Mouse (Mus musculus) bone marrow macrophage, adult 2 months (primary cell): Measurements from ENCODE around the gene Lrrc59. TPM values are rescaled to one million over a fixed set of nuclear protein-coding genes. Genes with fewer than 3 reads are reported as not detected.

Experiments used
- H3K27ac ChIP-seq: 2 replicates; pipeline ENCODE4 v1.5.1; 2012; ENCODE audit warnings: low read depth, low read length; ENCODE audit not compliant: insufficient read depth
- H3K4me1 ChIP-seq: 2 replicates; pipeline ENCODE4 v1.6.1; 2012; ENCODE audit warnings: low read length; ENCODE audit not compliant: control insufficient read depth, insufficient read depth
- H3K4me3 ChIP-seq: 2 replicates; pipeline ENCODE4 v1.5.1; 2012; ENCODE audit warnings: mild to moderate bottlenecking, low read length, moderate library complexity; ENCODE audit not compliant: insufficient read depth
- CTCF ChIP-seq: IDR thresholded peaks from 2 replicates; pipeline ENCODE4 v1.5.1; 2012; ENCODE audit warnings: low read depth, mild to moderate bottlenecking, low read length, moderate library complexity
- POLR2A ChIP-seq: IDR thresholded peaks from 2 replicates; pipeline ENCODE4 v1.6.1; 2012; ENCODE audit warnings: mild to moderate bottlenecking, low read depth, low read length, borderline replicate concordance
- polyA plus RNA-seq: library from polyadenylated mRNA; stranded (reverse); fragments of >200 nt; gene quantifications from 2 replicates; pipeline ENCODE4 v1.2.4, GENCODE M21; 2012; ENCODE audit not compliant: missing spikeins, insufficient read depth, insufficient read length

Gene Lrrc59
- polyA plus RNA-seq, 1 experiment, result 57.6 TPM

DNA sequence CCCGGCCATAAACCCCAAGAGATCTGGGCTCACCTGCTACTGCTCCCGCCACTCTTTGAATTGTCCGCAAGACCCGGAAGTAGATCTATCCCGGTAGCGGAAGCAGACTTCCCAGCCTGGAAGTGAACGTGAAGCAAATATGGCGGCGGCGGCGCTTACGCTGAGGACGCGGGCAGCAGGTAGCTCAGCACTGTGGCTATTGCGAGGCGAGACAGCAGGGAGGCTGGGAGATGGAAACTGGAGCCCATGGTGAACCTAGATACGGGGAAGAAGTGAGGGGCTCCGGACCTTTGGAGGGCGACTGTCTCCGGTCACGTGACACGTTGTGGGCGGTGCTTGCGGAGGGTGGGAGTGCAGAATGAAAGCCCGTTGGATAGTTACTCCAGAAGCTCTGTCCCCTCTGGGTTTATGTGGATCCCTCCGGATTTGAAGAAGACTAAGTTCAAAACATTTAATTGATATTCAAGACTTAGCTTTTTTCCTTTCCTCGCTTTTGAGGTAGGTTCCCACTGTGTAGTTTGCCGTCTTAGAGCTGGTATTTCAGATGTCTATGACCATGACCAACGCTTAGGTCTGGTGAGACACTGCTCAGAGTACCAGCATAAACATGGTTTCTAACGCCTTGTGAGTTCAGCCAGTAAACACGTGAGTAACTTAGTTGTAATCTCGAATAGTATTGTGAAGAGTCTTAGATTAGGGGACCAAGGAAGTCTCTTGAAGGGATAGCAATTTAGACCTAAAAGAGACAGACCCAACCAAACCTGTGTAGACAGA, 24.3 kb downstream of the Lrrc59 start, which contains the start of the genes Mrpl27 and Eme1:
Mrpl27 (plus strand) TSS at position 105 of the 774 bp plus-strand sequence.
Eme1 (minus strand) TSS at position 302 of the 774 bp plus-strand sequence.
- Histone ChIP-seq H3K4me1 (peaks cover 5% of the 10 kb centered on the region), H3K27ac (peak within 1 kb of the TSS; percentile 71), H3K4me3 (peak within 1 kb of the TSS; percentile 73)
- TF ChIP-seq POLR2A, result no peak
- TF ChIP-seq CTCF, result no peak

DNA sequence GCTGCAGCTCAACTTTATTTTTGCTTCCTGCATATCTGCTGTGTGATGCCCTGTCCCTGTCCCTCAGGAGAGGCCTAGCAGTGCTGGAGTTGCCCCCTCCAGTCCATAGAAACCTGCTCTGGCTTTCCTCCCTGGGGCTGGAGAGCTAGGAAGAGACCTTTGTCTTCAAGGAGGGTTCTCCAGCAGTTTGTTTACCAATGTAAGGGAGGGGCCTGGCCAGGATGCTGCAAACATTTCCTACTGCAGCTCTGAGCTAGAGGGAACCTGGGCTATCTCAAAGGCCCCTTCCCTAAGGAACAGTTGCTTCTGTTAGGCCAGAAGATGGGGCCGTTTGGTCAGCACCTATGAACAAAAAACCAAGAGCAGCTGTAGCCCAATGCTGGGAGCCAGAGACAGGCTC, 31.8 kb downstream of the Lrrc59 start:
- no peak overlapping the region for H3K27ac ChIP-seq
- H3K4me3 ChIP-seq, result no peak overlapping the region
- H3K4me1 ChIP-seq, result no peaks in the 10 kb centered on the region
- TF ChIP-seq CTCF (no peak), POLR2A (no peak)

DNA sequence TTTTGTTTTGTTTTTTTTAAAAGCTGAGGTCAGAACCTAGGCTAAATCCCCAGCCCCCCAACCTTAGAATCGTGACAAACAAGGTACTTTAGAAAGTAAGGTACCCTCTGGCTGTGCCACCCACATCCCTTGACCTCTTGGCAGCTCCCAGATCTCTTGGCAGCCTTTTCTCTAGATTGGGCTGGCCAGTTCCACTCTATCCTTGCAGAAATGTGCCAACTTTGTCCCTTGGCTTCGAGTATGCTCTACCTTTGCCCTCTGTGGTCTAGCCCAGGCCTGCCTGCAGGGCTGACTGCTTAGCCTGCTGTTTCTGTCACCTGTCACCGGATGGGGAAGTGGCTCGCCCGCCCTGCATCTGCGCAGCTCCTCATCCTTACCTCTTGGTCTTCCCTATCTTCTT, 35.7 kb downstream of the Lrrc59 start:
- TF ChIP-seq POLR2A, result no peak
- TF ChIP-seq CTCF, result no peak
- no peak overlapping the region for H3K4me3 ChIP-seq
- H3K4me1 ChIP-seq, result no peaks in the 10 kb centered on the region
- H3K27ac ChIP-seq, result no peak overlapping the region

DNA sequence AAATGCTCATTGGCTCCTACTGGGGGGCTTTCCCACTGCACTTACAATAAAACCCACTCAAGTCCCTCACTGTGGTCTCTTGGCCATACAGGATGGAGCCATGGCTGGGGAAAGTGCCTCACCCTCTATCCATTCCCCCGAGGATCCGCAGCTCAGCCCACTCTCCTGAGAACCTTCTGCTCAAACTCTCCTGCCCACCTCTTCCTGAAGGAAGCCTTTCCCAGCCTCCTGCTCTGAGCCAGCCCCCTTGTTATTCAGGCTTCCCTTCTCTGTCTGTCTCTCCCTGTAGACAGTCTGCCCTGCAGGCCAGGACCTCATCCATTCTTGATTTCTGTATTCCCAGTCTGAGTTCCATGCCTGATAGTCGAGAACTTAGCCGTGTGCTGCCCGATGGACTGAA, 45.4 kb downstream of the Lrrc59 start:
- TF ChIP-seq POLR2A (no peak), CTCF (no peak)
- no peak overlapping the region for H3K4me3 ChIP-seq
- H3K27ac ChIP-seq, result no peak overlapping the region
- peaks cover 31% of the 10 kb centered on the region for H3K4me1 ChIP-seq

DNA sequence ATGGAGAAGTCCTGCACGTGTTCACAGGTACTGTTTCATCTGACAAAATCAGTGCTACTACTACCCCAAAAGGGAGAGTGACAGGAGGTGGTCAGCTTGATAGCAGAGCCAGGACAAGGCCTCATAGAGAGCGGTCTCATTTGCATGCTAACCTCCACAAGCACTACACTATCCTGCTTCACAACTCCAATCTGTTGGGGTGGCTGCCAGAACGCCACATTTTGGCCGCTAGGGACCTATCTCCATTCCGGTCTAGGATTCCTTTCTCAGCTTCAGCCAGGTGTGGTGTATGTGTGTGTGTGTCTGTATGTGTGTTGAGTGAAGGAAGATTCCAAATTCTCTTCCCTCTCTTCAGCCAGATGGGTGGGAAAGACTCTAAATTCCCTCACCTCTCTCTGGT, 45.9 kb downstream of the Lrrc59 start:
- H3K4me1 ChIP-seq, result peaks cover 31% of the 10 kb centered on the region
- no peak overlapping the region; the same call in 1 of the 2 replicates for H3K4me3 ChIP-seq
- H3K27ac ChIP-seq, result no peak overlapping the region
- TF ChIP-seq POLR2A, result no peak
- no peak for TF ChIP-seq CTCF

DNA sequence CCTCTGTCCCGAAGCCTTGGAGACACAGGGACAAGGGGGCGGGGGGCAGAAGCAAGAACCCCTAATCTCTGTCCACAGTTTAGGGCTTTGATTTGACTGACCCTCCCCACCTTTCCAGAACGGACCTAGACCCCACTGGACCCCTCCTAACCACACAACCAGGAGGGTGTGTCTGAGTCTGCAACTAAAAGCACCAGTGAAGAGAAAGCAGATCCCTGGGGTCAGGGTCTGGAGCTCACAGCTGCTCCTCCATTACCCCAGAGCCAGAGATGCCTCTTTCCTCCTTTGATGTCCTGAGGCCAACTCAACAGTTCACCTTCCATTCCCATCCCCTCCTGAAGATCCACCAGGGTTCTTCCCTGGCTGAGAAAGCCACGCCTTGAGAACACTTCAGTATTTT, 46.7 kb downstream of the Lrrc59 start:
- peak overlapping the region; percentile 91 for H3K4me3 ChIP-seq
- H3K27ac ChIP-seq, result no peak overlapping the region
- H3K4me1 ChIP-seq, result peaks cover 35% of the 10 kb centered on the region
- TF ChIP-seq CTCF (no peak), POLR2A (no peak)

DNA sequence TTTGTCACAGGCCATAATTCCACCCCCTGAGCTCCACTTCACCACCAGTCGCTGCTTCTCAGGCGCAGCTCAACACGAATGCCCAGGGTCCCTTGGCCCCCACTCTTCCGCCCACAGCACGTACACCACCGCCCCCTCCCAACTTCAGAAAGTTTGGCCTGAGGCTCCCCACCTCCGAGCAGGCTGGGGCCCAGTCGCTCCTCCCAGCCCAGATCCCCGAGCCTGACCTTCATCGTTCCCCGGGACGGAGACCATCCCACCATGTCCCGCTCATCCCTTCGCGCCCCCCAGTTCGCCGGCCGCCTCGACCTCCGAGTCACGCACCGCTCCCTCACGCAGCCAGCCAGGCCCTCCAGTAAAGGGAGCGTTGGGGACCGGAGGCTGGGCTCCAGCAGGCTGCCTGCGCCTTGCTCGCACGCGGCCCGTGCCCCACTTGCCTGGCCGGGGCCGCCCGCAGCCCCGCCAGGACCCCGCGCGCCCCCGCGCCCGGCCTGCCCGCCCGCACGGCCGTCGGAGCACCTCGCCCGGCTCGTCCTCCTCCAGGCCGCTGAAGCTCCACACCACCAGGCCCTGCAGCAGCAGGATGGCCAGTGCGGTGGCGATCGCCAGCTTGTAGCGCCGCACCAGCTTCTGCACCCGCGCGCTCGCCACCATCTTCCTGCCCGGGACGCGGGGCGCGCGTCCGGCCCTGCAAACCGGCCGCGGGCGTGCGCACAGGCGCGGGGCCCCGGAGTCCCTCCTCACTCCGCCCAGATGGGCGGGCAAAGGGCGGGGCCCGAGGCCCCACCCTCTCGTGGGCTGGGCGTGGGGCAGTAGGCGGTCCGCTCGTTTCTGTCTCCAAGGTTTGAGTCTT, 47.4 kb downstream of the Lrrc59 start, which contains the start of gene Xylt2:
Xylt2 (minus strand) TSS at position 762 of the 853 bp plus-strand sequence.
- peak within 1 kb of the TSS; percentile 40 for H3K27ac ChIP-seq
- peaks cover 40% of the 10 kb centered on the region for H3K4me1 ChIP-seq

DNA sequence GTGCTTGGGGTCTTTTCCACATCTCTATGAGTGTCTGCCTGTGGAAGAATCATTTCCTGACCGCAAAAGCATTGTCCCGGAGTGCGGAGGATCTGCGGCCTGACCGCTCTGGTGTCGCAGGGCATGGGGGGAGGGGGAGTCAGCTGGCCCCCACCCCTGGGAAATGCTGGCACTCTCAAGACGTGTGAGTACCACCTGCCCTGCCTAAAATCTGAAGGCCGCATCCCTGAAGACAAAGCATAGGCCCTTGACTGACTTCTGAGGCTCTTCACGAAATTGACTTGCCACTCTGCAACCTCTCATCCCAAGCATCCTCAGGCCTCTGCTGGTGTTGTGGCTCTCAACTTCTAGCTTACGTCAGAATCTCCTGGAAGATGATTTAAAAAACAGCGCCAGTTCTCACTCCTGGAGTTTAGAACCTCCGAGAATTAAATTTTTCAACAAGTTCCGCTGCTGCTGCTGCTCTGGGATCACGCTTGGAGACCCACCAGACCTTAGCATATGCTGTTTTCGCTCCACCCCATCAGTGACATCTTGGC, 48.1 kb downstream of the Lrrc59 start:
- H3K27ac ChIP-seq, result no peak overlapping the region
- H3K4me3 ChIP-seq, result peak overlapping the region; percentile 91
- H3K4me1 ChIP-seq, result peaks cover 46% of the 10 kb centered on the region
- no peak for TF ChIP-seq POLR2A
- no peak for TF ChIP-seq CTCF

More for the DNA sequence above, 47.4 kb downstream of the Lrrc59 start, which contains the start of gene Xylt2:
- H3K4me3 ChIP-seq, result peak within 1 kb of the TSS; percentile 91
- TF ChIP-seq POLR2A (no peak; the same call in 1 of the 2 replicates), CTCF (no peak)

DNA sequence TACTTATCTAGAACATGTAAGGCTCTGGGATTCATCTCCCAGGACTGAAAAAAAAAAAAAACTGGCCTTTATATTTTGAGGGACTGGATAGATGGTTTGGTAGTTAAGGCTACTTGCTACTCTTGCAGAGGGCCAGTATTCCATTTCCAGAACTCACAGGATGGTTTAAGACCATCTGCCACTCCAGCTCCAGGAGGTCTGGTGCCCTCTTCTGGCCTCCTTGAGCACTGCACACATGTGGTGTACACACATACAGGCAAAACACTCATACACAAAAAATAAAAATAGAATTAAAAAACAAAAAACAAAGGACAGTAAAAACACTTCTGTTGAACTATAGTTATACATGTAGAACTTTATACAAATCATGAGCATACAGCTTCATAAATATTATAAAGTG, 51.1 kb downstream of the Lrrc59 start:
- Histone ChIP-seq H3K4me3 (no peak overlapping the region), H3K4me1 (peaks cover 41% of the 10 kb centered on the region), H3K27ac (no peak overlapping the region)
- TF ChIP-seq CTCF (no peak; the same call in 1 of the 2 replicates), POLR2A (no peak)

DNA sequence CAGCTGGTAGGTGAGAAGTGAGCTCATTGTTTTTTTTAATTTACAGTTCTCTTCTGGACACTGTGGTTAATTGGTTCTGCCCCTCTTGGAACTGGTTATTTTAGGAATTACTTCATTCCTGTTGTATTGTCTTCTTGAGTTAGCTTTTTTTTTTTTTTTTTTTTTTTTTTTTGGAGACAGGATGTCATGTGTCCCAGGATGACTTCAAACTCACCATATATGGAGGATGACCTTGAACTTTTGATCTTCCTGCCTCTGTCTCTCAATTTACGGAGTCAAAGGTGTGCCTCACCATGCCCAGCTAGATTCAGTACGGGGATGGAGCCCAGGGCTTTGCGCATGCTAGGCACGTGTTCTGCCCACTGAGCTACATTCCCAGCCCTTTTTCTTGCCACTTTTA, 52.1 kb downstream of the Lrrc59 start:
- TF ChIP-seq CTCF, result no peak
- no peak for TF ChIP-seq POLR2A
- peak overlapping the region; percentile 65 for H3K27ac ChIP-seq

More for the DNA sequence above, 52.1 kb downstream of the Lrrc59 start:
- Histone ChIP-seq H3K4me1 (peaks cover 43% of the 10 kb centered on the region), H3K4me3 (no peak overlapping the region)
